Mouse (Mus musculus): ENCODE measurements around the gene Qtrt2. TPM values are rescaled to one million over a fixed set of nuclear protein-coding genes. Genes with fewer than 3 reads are reported as not detected.
A peak's percentile ranks its signal among the peaks of the same experiment; 100 is the strongest.

Qtrt2 gene
- total and polyA plus RNA-seq, 3 experiments = 52.1 to 108 (median 60.0) TPM

DNA sequence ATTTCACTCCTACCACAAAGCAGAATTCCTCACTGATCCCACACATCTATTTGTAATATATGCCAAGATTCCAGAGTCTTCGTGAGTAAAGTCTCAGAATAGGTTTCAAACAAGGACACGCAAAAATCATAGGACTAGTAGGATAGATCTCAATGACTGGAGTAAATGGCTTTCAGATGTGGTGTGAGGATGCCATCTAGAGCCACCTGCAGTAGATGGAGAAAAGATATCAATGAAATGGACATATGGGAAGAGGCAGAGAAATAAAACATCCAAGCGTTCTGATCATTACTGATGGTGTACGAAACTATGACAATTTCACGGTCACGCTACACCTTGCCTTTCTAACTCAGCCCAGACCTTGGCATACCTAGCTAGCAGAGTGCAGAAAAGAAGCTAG, 108.2 kb downstream of the Qtrt2 start:
- no peak overlapping the region for H3K9ac ChIP-seq (ENCODE audit: insufficient read depth, low read depth)
- TF ChIP-seq NELFE (IDR thresholded peaks at IDR 0.05; ENCODE audit: low read depth, low read length) (no peak), BHLHE40 (IDR thresholded peaks at IDR 0.05; ENCODE audit: low read depth, low read length) (no peak), CHD1 (IDR thresholded peaks at IDR 0.05; ENCODE audit: low read depth, low read length) (no peak), HCFC1 (IDR thresholded peaks at IDR 0.05; ENCODE audit: low read depth, low read length) (no peak), CTCF (conservative IDR thresholded peaks at IDR 0.05 in 1 of 2, IDR thresholded peaks at IDR 0.05 in 1 of 2; ENCODE audit: low read depth in 2 of 2, low read length in 2 of 2) (peak in 1 of 2 experiments; percentile 38; a peak in 2 of 4 replicates), KAT2A (IDR thresholded peaks at IDR 0.05; ENCODE audit: insufficient replicate concordance, low read length) (no peak), SMC3 (IDR thresholded peaks at IDR 0.05; ENCODE audit: low read depth, low read length) (peak; percentile 15; the same call in 1 of the 2 replicates), IRF4 (IDR thresholded peaks at IDR 0.05; ENCODE audit: low read depth, low read length) (no peak), ZKSCAN1 (IDR thresholded peaks at IDR 0.05; ENCODE audit: borderline replicate concordance, low read depth, low read length) (no peak), SIN3A (IDR thresholded peaks at IDR 0.05; ENCODE audit: low read length) (no peak), MAZ (IDR thresholded peaks at IDR 0.05; ENCODE audit: low read depth, low read length) (no peak), POLR2A (IDR thresholded peaks at IDR 0.05; ENCODE audit: low read depth, low read length) (no peak), RAD21 (IDR thresholded peaks at IDR 0.05; ENCODE audit: low read depth, low read length) (peak; percentile 53), ETS1 (conservative IDR thresholded peaks at IDR 0.05; ENCODE audit: low read depth, low read length) (no peak), JUND (conservative IDR thresholded peaks at IDR 0.05; ENCODE audit: low read depth, low read length) (no peak), MYC (IDR thresholded peaks at IDR 0.05; ENCODE audit: low read depth, low read length) (no peak), MEF2A (IDR thresholded peaks at IDR 0.05; ENCODE audit: borderline replicate concordance, low read depth, low read length) (no peak), EP300 (IDR thresholded peaks at IDR 0.05; ENCODE audit: low read length) (no peak), PAX5 (IDR thresholded peaks at IDR 0.05; ENCODE audit: low read length) (no peak), USF1 (IDR thresholded peaks at IDR 0.05; ENCODE audit: low read depth, low read length) (no peak)
- no peaks in the 10 kb centered on the region for H3K79me2 ChIP-seq (replicated peaks; ENCODE audit: control insufficient read depth, extremely low read depth, insufficient read depth, poor library complexity, severe bottlenecking)
- H3K4me1 ChIP-seq (ENCODE audit: control insufficient read depth in 1 of 2, insufficient read depth in 2 of 2) = peaks cover 3 to 9% of the 10 kb centered on the region in 2 experiments
- no peaks in the 10 kb centered on the region for H3K36me3 ChIP-seq (replicated peaks in 1 of 2; ENCODE audit: control insufficient read depth in 1 of 2, insufficient read depth in 1 of 2, low read length in 1 of 2)
- in situ Hi-C loops (cut with MboI; ENCODE audit: low pct_ligation_motif_present, low pct_unique_long_range_greater_than_20kb, low sequenced_read_pairs) (loop anchor here (25.0 kb wide), 1 partner anchor 431 kb away; no protein-coding TSS in a partner anchor), dilution Hi-C loops (cut with MboI; ENCODE audit: extremely low pct_ligation_motif_present, extremely low pct_unique_long_range_greater_than_20kb, low sequenced_read_pairs) (no loop called here)
- H3K9me3 ChIP-seq (replicated peaks; ENCODE audit: low read length) = no peaks in the 10 kb centered on the region
- DNase-seq (ENCODE audit: extremely low read depth) = no peak
- H3K27ac ChIP-seq (ENCODE audit: insufficient read depth, low read depth) = no peak overlapping the region
- no peaks in the 10 kb centered on the region for H3K27me3 ChIP-seq (replicated peaks)
- no peak overlapping the region for H3K4me3 ChIP-seq (replicated peaks in 1 of 3; ENCODE audit: low read depth in 2 of 3, low read length in 2 of 3, poor library complexity in 1 of 3)
- H3K4me2 ChIP-seq (ENCODE audit: insufficient read depth, low read depth, poor library complexity, severe bottlenecking) = no peak overlapping the region

DNA sequence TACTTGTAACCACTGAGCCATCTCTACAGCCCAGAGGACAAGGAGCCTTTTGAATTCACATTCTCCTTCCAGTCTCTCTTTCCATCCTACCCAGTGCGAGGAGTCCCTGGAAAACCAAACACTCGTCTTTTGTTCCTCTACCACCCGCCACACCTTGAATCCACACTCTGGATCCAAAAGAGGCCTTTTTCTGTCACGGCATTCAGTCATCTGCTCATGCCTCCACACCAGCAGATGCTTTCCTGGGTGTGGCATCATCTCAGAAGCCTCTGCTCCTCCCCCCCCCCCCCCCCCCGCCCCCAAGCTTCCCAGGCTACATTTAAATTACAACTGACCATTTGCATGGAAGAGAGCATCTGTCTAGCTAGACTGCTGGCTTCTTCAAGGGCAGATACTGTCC, 110.3 kb downstream of the Qtrt2 start:
- peaks cover 3 to 4% of the 10 kb centered on the region in 2 experiments for H3K4me1 ChIP-seq (ENCODE audit: control insufficient read depth in 1 of 2, insufficient read depth in 2 of 2)
- dilution Hi-C loops (cut with MboI; ENCODE audit: extremely low pct_ligation_motif_present, extremely low pct_unique_long_range_greater_than_20kb, low sequenced_read_pairs) (no loop called here), in situ Hi-C loops (cut with MboI; ENCODE audit: low pct_ligation_motif_present, low pct_unique_long_range_greater_than_20kb, low sequenced_read_pairs) (loop anchor here (25.0 kb wide), 1 partner anchor 429 kb away; no protein-coding TSS in a partner anchor)
- no peak for TF ChIP-seq CHD2 (IDR thresholded peaks at IDR 0.05; ENCODE audit: low read length)
- no peak for TF ChIP-seq GABPA (IDR thresholded peaks at IDR 0.05; ENCODE audit: insufficient replicate concordance, low read depth, low read length)
- no peak for TF ChIP-seq TCF12 (IDR thresholded peaks at IDR 0.05; ENCODE audit: low read depth, low read length)
- TF ChIP-seq MAFK (IDR thresholded peaks at IDR 0.05; ENCODE audit: insufficient replicate concordance, low read length) = no peak
- TF ChIP-seq ZNF384 (IDR thresholded peaks at IDR 0.05; ENCODE audit: low read depth, low read length) = no peak
- TF ChIP-seq JUN (IDR thresholded peaks at IDR 0.05; ENCODE audit: insufficient read depth, low read depth, low read length) = no peak
- TF ChIP-seq EP300 (IDR thresholded peaks at IDR 0.05; ENCODE audit: low read length) = no peak
- no peak for TF ChIP-seq ZKSCAN1 (IDR thresholded peaks at IDR 0.05; ENCODE audit: borderline replicate concordance, low read depth, low read length)
- no peak for TF ChIP-seq PAX5 (IDR thresholded peaks at IDR 0.05; ENCODE audit: low read length)
- TF ChIP-seq SMC3 (IDR thresholded peaks at IDR 0.05; ENCODE audit: low read depth, low read length) = no peak
- TF ChIP-seq SIN3A (IDR thresholded peaks at IDR 0.05; ENCODE audit: low read length) = no peak
- no peak for TF ChIP-seq MEF2A (IDR thresholded peaks at IDR 0.05; ENCODE audit: borderline replicate concordance, low read depth, low read length)
- TF ChIP-seq BHLHE40 (IDR thresholded peaks at IDR 0.05; ENCODE audit: low read depth, low read length) = no peak
- no peak for TF ChIP-seq NRF1 (IDR thresholded peaks at IDR 0.05; ENCODE audit: low read depth, low read length)
- no peak overlapping the region for H3K4me3 ChIP-seq (replicated peaks in 1 of 3; ENCODE audit: low read depth in 2 of 3, low read length in 2 of 3, poor library complexity in 1 of 3)
- no peaks in the 10 kb centered on the region for H3K9me3 ChIP-seq (replicated peaks; ENCODE audit: low read length)
- no peaks in the 10 kb centered on the region for H3K79me2 ChIP-seq (replicated peaks; ENCODE audit: control insufficient read depth, extremely low read depth, insufficient read depth, poor library complexity, severe bottlenecking)
- H3K4me2 ChIP-seq (ENCODE audit: insufficient read depth, low read depth, poor library complexity, severe bottlenecking) = no peak overlapping the region
- no peaks in the 10 kb centered on the region for H3K36me3 ChIP-seq (replicated peaks in 1 of 2; ENCODE audit: control insufficient read depth in 1 of 2, insufficient read depth in 1 of 2, low read length in 1 of 2)
- no peak overlapping the region for H3K9ac ChIP-seq (ENCODE audit: insufficient read depth, low read depth)
- no peak for DNase-seq (ENCODE audit: extremely low read depth)
- H3K27me3 ChIP-seq (replicated peaks) = no peaks in the 10 kb centered on the region
- no peak overlapping the region for H3K27ac ChIP-seq (ENCODE audit: insufficient read depth, low read depth)
